ENCODE assay signal across 8 mouse cellular contexts in the genomic region with DNA sequence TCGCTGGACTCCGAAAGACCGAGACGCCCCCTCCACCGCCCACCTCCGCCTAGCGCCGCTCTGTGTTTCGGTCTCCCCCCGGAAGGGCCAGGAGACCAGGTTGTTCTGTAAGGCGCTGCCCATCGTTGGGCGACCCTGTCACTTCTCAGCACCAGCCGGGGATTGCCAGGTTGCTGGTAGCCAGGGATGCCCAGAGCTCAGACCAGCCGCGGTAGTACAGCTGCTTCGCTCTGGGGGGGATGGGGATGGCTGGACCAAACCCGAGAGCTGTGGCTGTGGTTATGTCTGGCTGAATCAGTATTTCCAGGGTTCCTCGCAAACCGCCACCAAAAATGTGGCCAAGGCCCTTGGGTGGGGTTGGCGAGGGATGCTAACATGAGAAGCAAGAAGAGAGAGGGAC. TPM values are rescaled to one million over a fixed set of nuclear protein-coding genes. Genes with fewer than 3 reads are reported as not detected.
A peak's percentile ranks its signal among the peaks of the same experiment; 100 is the strongest.
DNase-seq lines count a peak whose midpoint lies in the region; ATAC-seq and TF ChIP-seq lines count a peak whose summit lies in the region.

No protein-coding gene starts in this region.

- H3K4me2 ChIP-seq in forebrain, embryonic 15.5 days (replicated peaks): peak overlapping the region; percentile 69

- no peak for TF ChIP-seq CTCF in ES-Bruce4 (IDR thresholded peaks at IDR 0.05; ENCODE audit: low read depth, low read length)

- no peaks in the 10 kb centered on the region for H3K9me3 ChIP-seq in heart, embryonic 10.5 days
- H3K9me3 ChIP-seq in ES-Bruce4 (replicated peaks; ENCODE audit: control insufficient read depth, insufficient read depth, low read length, poor library complexity, severe bottlenecking): no peaks in the 10 kb centered on the region
- no peaks in the 10 kb centered on the region for H3K9me3 ChIP-seq in forebrain, embryonic 15.5 days

- H3K27me3 ChIP-seq in heart, embryonic 10.5 days (ENCODE audit: insufficient read depth, poor library complexity, severe bottlenecking): peaks cover 15% of the 10 kb centered on the region
- peaks cover 7% of the 10 kb centered on the region for H3K27me3 ChIP-seq in ES-Bruce4 (ENCODE audit: control insufficient read depth, insufficient read depth, low read length, poor library complexity, severe bottlenecking)
- peaks cover 13% of the 10 kb centered on the region; the same call in 1 of the 2 replicates for H3K27me3 ChIP-seq in forebrain, embryonic 15.5 days

- H3K36me3 ChIP-seq in heart, embryonic 10.5 days: 0 out of 2 replicates have a peak, but pooled peaks cover 4% of the 10 kb centered on the region
- H3K36me3 ChIP-seq in ES-Bruce4 (ENCODE audit: control insufficient read depth, insufficient read depth, low read length, poor library complexity, severe bottlenecking): no peaks in the 10 kb centered on the region
- no peaks in the 10 kb centered on the region for H3K36me3 ChIP-seq in forebrain, embryonic 15.5 days
- peaks cover 9% of the 10 kb centered on the region for H3K36me3 ChIP-seq in macrophage (ENCODE audit: inconsistent target)

- H3K4me3 ChIP-seq in heart, embryonic 10.5 days: peak overlapping the region; percentile 72
- H3K4me3 ChIP-seq in ES-Bruce4 (ENCODE audit: low read depth, low read length) (peak overlapping the region; percentile 90), macrophage (ENCODE audit: inconsistent target) (peak overlapping the region; percentile 40)
- peak overlapping the region; percentile 59 for H3K4me3 ChIP-seq in forebrain, embryonic 15.5 days

- H3K9ac ChIP-seq in ES-Bruce4 (ENCODE audit: low read depth, poor library complexity, severe bottlenecking): peak overlapping the region; percentile 53
- peak overlapping the region; percentile 58 for H3K9ac ChIP-seq in forebrain, embryonic 15.5 days (replicated peaks)

- H3K4me1 ChIP-seq in heart, embryonic 10.5 days: peaks cover 67% of the 10 kb centered on the region
- no peaks in the 10 kb centered on the region for H3K4me1 ChIP-seq in ES-Bruce4 (ENCODE audit: control insufficient read depth, insufficient read depth, low read length)
- peaks cover 37% of the 10 kb centered on the region for H3K4me1 ChIP-seq in forebrain, embryonic 15.5 days

- no peak for TF ChIP-seq POLR2A in ES-Bruce4 (IDR thresholded peaks at IDR 0.05; ENCODE audit: insufficient read depth, low read length)

- H3K27ac ChIP-seq in heart, embryonic 10.5 days: peak overlapping the region; percentile 90
- H3K27ac ChIP-seq in ES-Bruce4 (ENCODE audit: insufficient read depth, low read length) (no peak overlapping the region), macrophage (no peak overlapping the region; the same call in 1 of the 2 replicates)
- peak overlapping the region; percentile 46 for H3K27ac ChIP-seq in forebrain, embryonic 15.5 days (replicated peaks)

- ATAC-seq in forebrain, embryonic 15.5 days (replicated peaks): no peak

- intact Hi-C loops in left cerebral cortex, postnatal 36 days (cut with DNase I): loop anchor here (1.0 to 5.0 kb wide), 4 partner anchors 41 to 77 kb away; no protein-coding TSS in a partner anchor

- no peak for DNase-seq in heart, embryonic 10.5 days (ENCODE audit: low spot score)
- DNase-seq in heart, adult 9 months (ENCODE audit: low spot score in 2 of 2): no peak
- no peak for DNase-seq in embryo, embryonic 9.5 days (ENCODE audit: extremely low spot score)
- no peak for DNase-seq in left cerebral cortex, postnatal 36 days (ENCODE audit: low spot score in 2 of 2)
- no peak for DNase-seq in left cerebral cortex, adult 11 months (ENCODE audit: low spot score)

- WGBS in heart, embryonic 10.5 days: under 1% methylated on average over 21 of the region's 21 CpGs
- under 1% methylated on average over 20 of the region's 21 CpGs for WGBS in forebrain, embryonic 15.5 days
- WGBS in macrophage (ENCODE audit: missing documents): 2% methylated on average over 21 of the region's 21 CpGs

- no peak for TF ChIP-seq EP300 in ES-Bruce4 (IDR thresholded peaks at IDR 0.05; ENCODE audit: insufficient read depth, low read depth, low read length)

- peaks cover 38% of the 10 kb centered on the region for H3K79me2 ChIP-seq in macrophage (ENCODE audit: inconsistent target)

RNA-seq across cellular contexts. Expression of gene Man1c1, which starts 0.5 kb away (rescaled TPM):
- 8.3 and 8.6 TPM in 2 replicates for polyA plus RNA-seq in heart, embryonic 10.5 days (2016; fragmentation: Nextera tagmentation; extraction: Ambion mirVana)
- polyA plus RNA-seq in ES-Bruce4 (2011; ENCODE audit: insufficient read depth, insufficient read length, low read depth, missing spikeins) (7.1 and 9.0 TPM in 2 replicates), macrophage (2018) (82.3 to 124 TPM (median 103 TPM) in 3 replicates)
- 2.5 and 2.6 TPM in 2 replicates for polyA plus RNA-seq in forebrain, embryonic 15.5 days (2015; fragmentation: Nextera tagmentation; extraction: Ambion mirVana)
- 100 to 1,000 TPM in 17 of 26 experiments, 10 to 100 TPM in 9; 23.6 to 264 (median 114) TPM for total RNA-seq in macrophage (2018; cell fraction: chromatin; rRNA removed)
- total RNA-seq in macrophage (2018; cell fraction: cytosol; rRNA removed): 100 to 1,000 TPM in 12 of 26 experiments, 10 to 100 TPM in 14; 38.4 to 182 (median 88.7) TPM
- total RNA-seq in macrophage (2018; cell fraction: nucleus; rRNA removed): 100 to 1,000 TPM in 21 of 26 experiments, 10 to 100 TPM in 5; 58.9 to 299 (median 132) TPM
- total RNA-seq in left cerebral cortex, postnatal 36 days (2021): 10 to 100 TPM; 37.8 to 42.0 TPM

Comparison
In these comparisons a context has a peak if more than half of its experiments do, and no peak if none do; other contexts are left out.
1. H3K27ac ChIP-seq: peak in heart, embryonic 10.5 days (single experiment) and forebrain, embryonic 15.5 days (single experiment); none in ES-Bruce4 (single experiment) and macrophage (single experiment).
2. H3K4me3 ChIP-seq: peak in every context shown above with its lines; median percentile 90 in ES-Bruce4; 72 in heart, embryonic 10.5 days; 59 in forebrain, embryonic 15.5 days; 40 in macrophage.